Mouse (Mus musculus) hindbrain, postnatal 0 days (tissue): ENCODE measurements at regions not wholly inside any gene's neighbourhood (a gene's known extent, or its start where the extent isn't known, plus 50 kb on each side); places are given as distances from the start of the nearest gene placed in this dataset.

ENCODE experiments used
- ATAC-seq: fragments of 200-750 bp; cut with Nextera tagmentation; 2 replicates; pipeline ENCODE4 v1.8.0; 2017; ENCODE audit warnings: mild to moderate bottlenecking, moderate TSS enrichment, moderate library complexity
- DNase-seq: peaks from one replicate; pipeline ENCODE4 v3.0.0-alpha.2; 2015; ENCODE audit warnings: low spot score
- H3K27ac ChIP-seq: fragments of 300-500 bp; sonication (generic); 2 replicates; pipeline ENCODE4 v1.5.1; 2014; ENCODE audit warnings: mild to moderate bottlenecking
- H3K27me3 ChIP-seq: fragments of 300-500 bp; sonication (generic); 2 replicates; pipeline ENCODE4 v1.6.1; 2014; ENCODE audit warnings: low read length, mixed read lengths; ENCODE audit not compliant: insufficient read depth
- H3K36me3 ChIP-seq: fragments of 300-500 bp; sonication (generic); 2 replicates; pipeline ENCODE4 v1.6.1; 2014; ENCODE audit warnings: low read length, mixed read lengths; ENCODE audit not compliant: insufficient read depth
- H3K4me1 ChIP-seq: fragments of 300-500 bp; sonication (generic); 2 replicates; pipeline ENCODE4 v1.6.1; 2014; ENCODE audit warnings: antibody characterized with exemption, low read length, mixed read lengths; ENCODE audit not compliant: insufficient read depth
- H3K4me2 ChIP-seq: fragments of 300-500 bp; sonication (generic); 2 replicates; pipeline ENCODE4 v1.6.1; 2014; ENCODE audit warnings: low read depth, mild to moderate bottlenecking, low read length, moderate library complexity, mixed read lengths
- H3K4me3 ChIP-seq: fragments of 300-500 bp; sonication (generic); 2 replicates; pipeline ENCODE4 v1.5.1; 2014; ENCODE audit warnings: low read length
- H3K9ac ChIP-seq: fragments of 300-500 bp; sonication (generic); replicated peaks from 2 replicates; pipeline ENCODE4 v1.6.1; 2014; ENCODE audit warnings: mild to moderate bottlenecking, low read length, moderate library complexity, mixed read lengths
- H3K9me3 ChIP-seq: fragments of 300-500 bp; sonication (generic); 2 replicates; pipeline ENCODE4 v1.6.1; 2016; ENCODE audit warnings: low read length, mixed read lengths
- CTCF ChIP-seq: IDR thresholded peaks from 2 replicates; pipeline ENCODE4 v1.5.1; 2016; ENCODE audit warnings: antibody characterized with exemption, control low read depth, low read depth
- WGBS: fragments of 180-500 bp; shearing (Covaris S2); extraction: QIAGEN DNeasy Blood & Tissue Kit; methylation state at CpG from one replicate; pipeline ENCODE4 v1.1.7; 2014; 5-methylcytosine and 5-hydroxymethylcytosine counted together

- Histone ChIP-seq H3K9ac (no peak overlapping the region), H3K4me2 (peak overlapping the region; percentile 5; the same call in 1 of the 2 replicates), H3K36me3 (no peaks in the 10 kb centered on the region), H3K9me3 (no peaks in the 10 kb centered on the region), H3K4me3 (no peak overlapping the region), H3K27ac (no peak overlapping the region), H3K27me3 (no peaks in the 10 kb centered on the region), H3K4me1 (no peaks in the 10 kb centered on the region)
- no peak for TF ChIP-seq CTCF
- WGBS: 22% methylated on average over 16 of the region's 16 CpGs
- DNase-seq: no peak
- ATAC-seq: no peak
Measured at GRCm38 (mm10) chr13:59940414-59941205, 117.7 kb upstream of the Tut7 start.

GRCm38 (mm10) chr13:59939886-59940285 is 116.9 kb upstream of the Tut7 start:
- 74% methylated on average over 5 of the region's 5 CpGs for WGBS

GRCm38 (mm10) chr13:59937147-59937546 is 114.2 kb upstream of the Tut7 start:
- Histone ChIP-seq H3K4me2 (no peak overlapping the region), H3K9ac (no peak overlapping the region), H3K9me3 (no peaks in the 10 kb centered on the region), H3K4me3 (no peak overlapping the region), H3K4me1 (no peaks in the 10 kb centered on the region), H3K36me3 (no peaks in the 10 kb centered on the region), H3K27ac (no peak overlapping the region), H3K27me3 (no peaks in the 10 kb centered on the region)
- WGBS: 56% methylated on average over 3 of the region's 3 CpGs
- peak; percentile 51 for TF ChIP-seq CTCF
- ATAC-seq (no peak), DNase-seq (peak; percentile 25)

More at GRCm38 (mm10) chr13:59939886-59940285, 116.9 kb upstream of the Tut7 start:
- no peak for TF ChIP-seq CTCF
- no peak overlapping the region for H3K9ac ChIP-seq
- no peaks in the 10 kb centered on the region for H3K9me3 ChIP-seq
- H3K4me1 ChIP-seq: no peaks in the 10 kb centered on the region
- no peaks in the 10 kb centered on the region for H3K27me3 ChIP-seq
- no peaks in the 10 kb centered on the region for H3K36me3 ChIP-seq
- H3K4me3 ChIP-seq: no peak overlapping the region
- ATAC-seq: no peak
- DNase-seq: no peak
- no peak overlapping the region for H3K4me2 ChIP-seq
- no peak overlapping the region for H3K27ac ChIP-seq

- no peaks in the 10 kb centered on the region for H3K4me1 ChIP-seq
- DNase-seq (no peak), ATAC-seq (0 out of 2 replicates have a peak, but pooled peaks have one; percentile 27)
- WGBS: 31% methylated on average over 1 of the region's 1 CpGs
- H3K4me2 ChIP-seq: no peak overlapping the region
- no peak overlapping the region for H3K4me3 ChIP-seq
- no peak overlapping the region for H3K9ac ChIP-seq
- no peaks in the 10 kb centered on the region for H3K27me3 ChIP-seq
- no peaks in the 10 kb centered on the region for H3K36me3 ChIP-seq
- H3K9me3 ChIP-seq: no peaks in the 10 kb centered on the region
- TF ChIP-seq CTCF: no peak
- no peak overlapping the region for H3K27ac ChIP-seq
Measured at GRCm38 (mm10) chr13:59934556-59934955, 111.6 kb upstream of the Tut7 start.

GRCm38 (mm10) chr13:59934093-59934492 is 111.1 kb upstream of the Tut7 start:
- no peaks in the 10 kb centered on the region for H3K4me1 ChIP-seq
- no peaks in the 10 kb centered on the region for H3K36me3 ChIP-seq
- no peak overlapping the region for H3K27ac ChIP-seq
- H3K9ac ChIP-seq: no peak overlapping the region
- no peak overlapping the region for H3K4me2 ChIP-seq
- ATAC-seq (no peak), DNase-seq (no peak)
- H3K4me3 ChIP-seq: no peak overlapping the region
- no peaks in the 10 kb centered on the region for H3K27me3 ChIP-seq
- TF ChIP-seq CTCF: no peak
- WGBS: 74% methylated on average over 1 of the region's 1 CpGs
- H3K9me3 ChIP-seq: no peaks in the 10 kb centered on the region

- Histone ChIP-seq H3K4me3 (no peak overlapping the region), H3K4me1 (peaks cover 11% of the 10 kb centered on the region; the same call in 1 of the 2 replicates), H3K9ac (no peak overlapping the region), H3K27me3 (no peaks in the 10 kb centered on the region), H3K4me2 (no peak overlapping the region), H3K36me3 (no peaks in the 10 kb centered on the region), H3K9me3 (no peaks in the 10 kb centered on the region), H3K27ac (peak overlapping the region; percentile 16; the same call in 1 of the 2 replicates)
- WGBS: 27% methylated on average over 12 of the region's 12 CpGs
- DNase-seq: peak; percentile 78
- ATAC-seq: peak; percentile 77
- no peak for TF ChIP-seq CTCF
Measured at GRCm38 (mm10) chr13:59927379-59928111, 104.6 kb upstream of the Tut7 start.
